Mouse (Mus musculus): Measurements from ENCODE around the gene 4930558K02Rik. TPM values are rescaled to one million over a fixed set of nuclear protein-coding genes. Genes with fewer than 3 reads are reported as not detected.

4930558K02Rik gene
- polyA plus RNA-seq, 1 experiment from 2014 or later = not detected

DNA sequence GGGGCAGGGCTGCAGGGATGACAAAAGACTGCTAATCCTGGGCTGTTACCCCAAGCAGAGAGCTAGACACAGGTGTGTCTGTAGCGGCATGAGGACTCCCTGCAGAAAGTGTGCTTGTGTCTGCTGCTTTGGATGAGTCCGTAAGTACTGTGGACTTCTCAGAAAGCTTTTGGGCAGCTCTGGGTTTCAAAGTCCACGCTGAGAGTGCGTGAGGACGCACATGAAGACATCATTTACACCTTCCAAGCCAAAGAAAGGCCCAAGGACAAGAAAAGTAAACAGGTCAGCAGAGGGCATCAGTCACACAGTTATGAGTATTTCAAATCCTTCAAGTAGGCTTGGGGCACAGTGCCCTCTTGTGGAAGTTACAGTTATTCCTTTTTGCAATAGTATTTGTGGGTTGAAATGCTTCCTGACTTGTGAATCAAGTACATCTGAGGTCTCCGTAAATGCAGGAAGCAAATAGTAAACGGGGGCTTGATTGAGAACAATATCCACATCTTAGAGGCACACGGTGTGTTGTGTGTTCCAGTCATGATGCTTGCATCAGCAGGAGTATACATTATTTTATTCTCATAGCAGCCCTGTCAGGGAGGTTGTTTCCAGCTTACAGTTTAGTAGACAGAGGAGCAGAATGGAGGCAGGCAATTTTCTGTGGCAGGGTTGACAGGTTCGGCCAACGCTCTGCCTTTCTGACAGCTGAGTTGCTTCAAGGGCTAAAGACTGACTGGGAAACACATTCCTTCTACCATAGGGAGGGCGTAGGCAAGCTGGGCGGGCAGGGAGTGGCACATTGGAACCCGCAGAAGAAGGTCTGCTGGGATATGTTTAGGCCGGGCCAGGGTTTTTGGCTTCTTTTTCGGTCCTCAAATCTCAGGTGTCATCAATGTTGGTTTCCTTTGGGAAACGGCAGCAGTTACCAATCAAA lies 2.9 kb downstream of the 4930558K02Rik start:
- no peak for TF ChIP-seq EP300 (IDR thresholded peaks at IDR 0.05; ENCODE audit: low read depth)
- TF ChIP-seq CTCF (IDR thresholded peaks at IDR 0.05; ENCODE audit: low read depth) = peak; percentile 99
- DNase-seq = peak; percentile 81
- no peak overlapping the region for H3K9ac ChIP-seq (replicated peaks)
- no peak overlapping the region for H3K4me3 ChIP-seq (ENCODE audit: low read depth, low read length)
- H3K4me1 ChIP-seq (ENCODE audit: insufficient read depth) = peaks cover 12% of the 10 kb centered on the region; the same call in 1 of the 2 replicates
- H3K36me3 ChIP-seq (replicated peaks; ENCODE audit: insufficient read depth, low read length) = no peaks in the 10 kb centered on the region
- no peak overlapping the region; the same call in 1 of the 2 replicates for H3K4me2 ChIP-seq (ENCODE audit: low read depth, low read length)
- 42% methylated on average over 16 of the region's 16 CpGs for WGBS (ENCODE audit: insufficient replicate concordance)
- H3K9me3 ChIP-seq (ENCODE audit: low read length) = no peaks in the 10 kb centered on the region
- no peaks in the 10 kb centered on the region for H3K27me3 ChIP-seq (ENCODE audit: insufficient read depth, low read length)
- peak; percentile 65 for ATAC-seq
- no peak overlapping the region for H3K27ac ChIP-seq (ENCODE audit: low read depth)

DNA sequence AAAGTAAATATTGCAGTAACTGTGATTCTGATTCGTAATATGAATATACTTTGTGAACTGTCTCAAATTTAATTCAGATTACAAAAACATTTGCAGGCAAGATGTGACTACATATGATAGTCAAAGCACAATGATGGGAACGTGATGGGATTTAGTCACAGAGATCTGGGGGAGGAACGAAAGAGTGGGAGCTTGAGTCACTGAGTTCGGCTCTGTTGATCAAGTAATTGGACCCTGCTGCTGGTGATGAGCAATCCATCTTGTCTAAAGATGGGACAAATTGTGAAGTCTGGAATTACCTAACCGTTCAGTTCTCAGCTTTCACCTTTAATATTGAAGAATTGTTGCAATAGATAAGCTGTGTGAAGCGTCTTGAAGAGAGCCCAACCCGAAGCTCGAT lies 7.2 kb downstream of the 4930558K02Rik start:
- Histone ChIP-seq H3K27me3 (ENCODE audit: insufficient read depth, low read length) (no peaks in the 10 kb centered on the region), H3K9me3 (ENCODE audit: low read length) (no peaks in the 10 kb centered on the region), H3K4me3 (ENCODE audit: low read depth, low read length) (no peak overlapping the region), H3K4me1 (ENCODE audit: insufficient read depth) (peaks cover 20% of the 10 kb centered on the region), H3K27ac (ENCODE audit: low read depth) (no peak overlapping the region), H3K36me3 (replicated peaks; ENCODE audit: insufficient read depth, low read length) (no peaks in the 10 kb centered on the region), H3K9ac (replicated peaks) (no peak overlapping the region), H3K4me2 (ENCODE audit: low read depth, low read length) (no peak overlapping the region)
- WGBS (ENCODE audit: insufficient replicate concordance) = 80% methylated on average over 8 of the region's 8 CpGs
- DNase-seq = no peak
- no peak for ATAC-seq
- no peak for TF ChIP-seq CTCF (IDR thresholded peaks at IDR 0.05; ENCODE audit: low read depth)

DNA sequence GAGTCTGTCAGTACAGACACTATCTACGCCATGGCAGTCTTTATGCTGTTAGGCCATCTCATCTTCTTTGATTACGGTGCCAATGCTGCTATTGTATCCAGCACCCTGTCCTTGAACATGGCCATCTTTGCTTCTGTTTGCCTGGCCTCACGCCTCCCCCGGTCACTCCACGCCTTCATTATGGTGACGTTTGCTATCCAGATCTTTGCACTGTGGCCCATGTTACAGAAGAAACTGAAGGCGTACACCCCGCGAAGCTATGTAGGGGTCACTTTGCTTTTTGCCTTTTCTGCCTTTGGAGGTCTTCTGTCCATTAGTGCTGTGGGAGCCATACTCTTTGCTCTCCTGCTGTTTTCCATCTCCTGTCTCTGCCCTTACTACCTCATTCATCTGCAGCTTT lies 8.6 kb downstream of the 4930558K02Rik start:
- no peak overlapping the region for H3K27ac ChIP-seq (ENCODE audit: low read depth)
- WGBS (ENCODE audit: insufficient replicate concordance) = 93% methylated on average over 9 of the region's 9 CpGs
- no peak for DNase-seq
- no peaks in the 10 kb centered on the region for H3K27me3 ChIP-seq (ENCODE audit: insufficient read depth, low read length)
- no peak overlapping the region for H3K4me2 ChIP-seq (ENCODE audit: low read depth, low read length)
- no peak overlapping the region for H3K9ac ChIP-seq (replicated peaks)
- no peak overlapping the region for H3K4me3 ChIP-seq (ENCODE audit: low read depth, low read length)
- TF ChIP-seq CTCF (IDR thresholded peaks at IDR 0.05; ENCODE audit: low read depth) = no peak
- TF ChIP-seq EP300 (IDR thresholded peaks at IDR 0.05; ENCODE audit: low read depth) = no peak
- H3K36me3 ChIP-seq (replicated peaks; ENCODE audit: insufficient read depth, low read length) = no peaks in the 10 kb centered on the region
- ATAC-seq = no peak
- no peaks in the 10 kb centered on the region for H3K9me3 ChIP-seq (ENCODE audit: low read length)
- peaks cover 15% of the 10 kb centered on the region for H3K4me1 ChIP-seq (ENCODE audit: insufficient read depth)

DNA sequence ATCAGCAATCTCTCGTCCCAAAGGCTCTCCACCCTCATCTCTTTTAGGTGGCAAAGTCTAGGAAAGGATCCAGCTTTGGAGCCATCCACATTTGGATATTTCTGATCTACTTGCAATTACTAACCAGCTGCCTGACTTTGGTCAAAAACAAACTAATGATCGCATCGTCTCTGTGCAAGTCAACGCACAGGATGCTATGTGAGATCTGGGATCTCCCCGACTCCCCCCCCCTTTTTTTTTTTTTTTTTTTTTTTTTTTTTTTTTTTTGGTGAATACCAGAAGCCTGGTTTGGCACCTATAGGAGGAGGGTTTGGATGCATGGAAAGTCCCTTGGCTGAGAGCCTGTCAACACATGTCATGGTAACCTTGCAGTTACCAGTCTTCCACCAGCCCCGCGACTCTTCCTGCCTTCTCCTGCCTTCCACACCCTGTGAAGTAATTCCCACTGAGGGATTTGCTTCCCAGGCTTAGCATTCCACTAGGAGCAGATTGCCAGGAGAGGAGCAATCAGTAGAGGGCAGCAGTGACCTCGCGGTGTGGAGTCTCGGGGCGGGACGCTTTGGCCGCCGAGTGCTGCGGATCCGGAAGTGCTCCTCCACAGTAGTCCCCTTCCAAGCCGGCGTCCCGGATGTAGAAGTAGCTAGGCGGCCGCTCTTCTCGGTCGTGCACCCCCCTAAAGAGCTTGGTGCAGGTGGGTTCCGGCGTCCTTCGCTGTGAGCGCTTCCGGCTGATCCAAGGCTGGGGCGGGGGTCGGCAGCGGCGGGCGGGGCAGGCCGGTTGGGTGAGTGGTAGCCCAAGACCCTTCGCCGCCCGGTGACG lies 10.6 kb downstream of the 4930558K02Rik start, which contains the start of gene Pigc:
Gene Pigc, plus strand, starts transcription at position 598 of the 819 bp plus-strand sequence.
- Histone ChIP-seq H3K4me2 (ENCODE audit: low read depth, low read length) (peak within 1 kb of the TSS; percentile 67), H3K27ac (ENCODE audit: low read depth) (peak within 1 kb of the TSS; percentile 87), H3K9me3 (ENCODE audit: low read length) (no peaks in the 10 kb centered on the region), H3K4me1 (ENCODE audit: insufficient read depth) (peaks cover 8% of the 10 kb centered on the region), H3K9ac (replicated peaks) (peak within 1 kb of the TSS; percentile 85), H3K36me3 (replicated peaks; ENCODE audit: insufficient read depth, low read length) (no peaks in the 10 kb centered on the region), H3K4me3 (ENCODE audit: low read depth, low read length) (peak within 1 kb of the TSS; percentile 83), H3K27me3 (ENCODE audit: insufficient read depth, low read length) (no peaks in the 10 kb centered on the region)
- peak; percentile 100 for ATAC-seq
- TF ChIP-seq CTCF (IDR thresholded peaks at IDR 0.05; ENCODE audit: low read depth) (peak; percentile 94), EP300 (IDR thresholded peaks at IDR 0.05; ENCODE audit: low read depth) (no peak)
- DNase-seq = peak; percentile 93
- 6% methylated on average over 36 of the region's 38 CpGs for WGBS (ENCODE audit: insufficient replicate concordance)

DNA sequence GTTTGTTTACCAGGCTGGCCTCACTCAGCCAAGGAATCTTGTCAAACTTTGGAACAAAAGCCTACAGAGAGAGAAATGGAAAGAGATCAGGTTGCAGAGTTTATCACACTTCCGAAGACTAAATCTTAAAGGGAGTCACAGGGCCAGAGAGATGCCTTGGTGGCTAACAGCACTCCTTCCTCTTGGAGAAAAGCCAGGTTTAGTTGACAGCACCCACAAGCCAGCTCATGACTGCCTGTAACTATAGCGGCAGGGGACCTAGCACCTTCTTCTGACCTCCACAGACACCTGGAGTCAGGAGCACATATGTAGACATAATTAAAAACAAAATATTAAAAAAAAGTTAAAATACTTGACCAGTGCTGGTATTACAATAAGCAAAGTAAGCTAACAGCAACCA lies 11.5 kb downstream of the 4930558K02Rik start:
- peaks cover 8% of the 10 kb centered on the region for H3K4me1 ChIP-seq (ENCODE audit: insufficient read depth)
- no peaks in the 10 kb centered on the region for H3K27me3 ChIP-seq (ENCODE audit: insufficient read depth, low read length)
- no peak overlapping the region for H3K4me3 ChIP-seq (ENCODE audit: low read depth, low read length)
- DNase-seq (no peak), ATAC-seq (no peak)
- H3K27ac ChIP-seq (ENCODE audit: low read depth) = no peak overlapping the region
- H3K9me3 ChIP-seq (ENCODE audit: low read length) = no peaks in the 10 kb centered on the region
- no peak overlapping the region for H3K9ac ChIP-seq (replicated peaks)
- H3K4me2 ChIP-seq (ENCODE audit: low read depth, low read length) = no peak overlapping the region
- 72% methylated on average over 2 of the region's 2 CpGs for WGBS (ENCODE audit: insufficient replicate concordance)
- no peak for TF ChIP-seq CTCF (IDR thresholded peaks at IDR 0.05; ENCODE audit: low read depth)
- TF ChIP-seq EP300 (IDR thresholded peaks at IDR 0.05; ENCODE audit: low read depth) = no peak
- no peaks in the 10 kb centered on the region for H3K36me3 ChIP-seq (replicated peaks; ENCODE audit: insufficient read depth, low read length)

All from liver, postnatal 0 days (tissue).